Mouse (Mus musculus): ENCODE results near the gene Usp11. TPM values are rescaled to one million over a fixed set of nuclear protein-coding genes. Genes with fewer than 3 reads are reported as not detected.

The Usp11 gene
- 100 to 1,000 TPM; 114 to 122 TPM for total RNA-seq (2021)
- long read RNA-seq, experiment 1, transcript Usp11-201 (21 exons, 3,467 nt): major isoform, 114 of 134 reads
- long read RNA-seq, experiment 1, partial matches to known transcripts: 11 of 134 reads
- long read RNA-seq, experiment 1, other reads (novel, unspliced or antisense): 9 of 134 reads
- long read RNA-seq, experiment 2, transcript Usp11-201 (21 exons, 3,467 nt): major isoform, 165 of 217 reads
- long read RNA-seq, experiment 2, partial matches to known transcripts: 18 of 217 reads
- long read RNA-seq, experiment 2, other reads (novel, unspliced or antisense): 34 of 217 reads

GRCm38 (mm10) chrX:20703741-20704290 lies at the start of gene Usp11:
Usp11 (plus strand) TSS chrX:20703906.
- peak; percentile 39 to 46 for DNase-seq (ENCODE audit: low spot score in 2 of 2)
- H3K4me3 ChIP-seq: peak within 1 kb of the TSS; percentile 69
- peak within 1 kb of the TSS; percentile 91 for H3K27ac ChIP-seq
- TF ChIP-seq CTCF (conservative IDR thresholded peaks at IDR 0.05): no peak

DNA sequence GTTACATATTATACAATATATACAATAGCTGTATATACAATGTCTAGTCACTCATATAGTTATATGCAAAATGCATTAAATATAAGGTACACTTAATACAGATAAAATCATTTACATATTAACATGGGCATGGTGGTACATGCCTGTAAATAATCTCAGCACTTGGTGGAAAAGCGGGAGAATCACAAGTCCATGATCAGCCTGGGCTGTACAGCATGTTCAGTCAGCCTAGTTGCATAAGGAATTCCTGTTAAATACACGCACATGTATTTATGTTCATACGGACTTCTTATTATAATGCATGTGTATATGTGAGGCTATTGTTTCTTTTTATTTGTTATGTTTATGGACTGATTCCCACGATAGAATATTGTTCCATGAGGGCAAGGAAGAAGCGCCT lies 46.1 kb upstream of the Usp11 start:
- Histone ChIP-seq H3K27ac (no peak overlapping the region; the same call in 1 of the 2 replicates), H3K4me3 (peak overlapping the region; percentile 64)
- DNase-seq (ENCODE audit: low spot score in 2 of 2): no peak
- no peak for TF ChIP-seq CTCF (conservative IDR thresholded peaks at IDR 0.05)

DNA sequence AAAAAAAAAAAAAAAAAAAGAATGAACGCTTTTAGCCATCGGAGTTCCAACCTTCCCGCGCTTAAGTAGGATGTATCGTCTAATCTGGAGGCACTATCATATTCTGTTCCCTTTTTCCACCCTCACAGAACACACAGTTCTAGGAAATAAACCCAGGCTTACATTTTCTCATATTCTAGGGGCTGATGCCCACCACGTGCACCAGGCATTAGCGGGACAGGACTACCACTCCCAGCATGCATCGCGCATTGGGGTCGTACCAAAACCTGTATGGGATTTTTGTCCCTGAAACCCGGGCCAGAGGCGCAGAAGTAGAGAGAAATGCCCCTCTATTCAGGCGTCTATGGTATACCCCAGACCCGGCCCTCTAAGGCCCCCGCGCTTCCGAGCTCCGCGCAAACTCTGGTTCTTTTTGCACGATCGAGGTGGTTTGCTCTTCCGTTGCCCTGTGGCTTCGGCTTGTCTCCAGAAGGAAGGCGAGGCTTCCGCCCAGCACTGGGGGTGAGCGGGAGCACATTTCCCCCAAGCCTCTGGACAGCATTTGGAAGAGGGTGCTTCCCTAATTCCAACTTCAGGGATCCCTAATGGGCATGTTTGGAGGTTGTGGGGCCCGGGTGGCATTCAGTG lies 45.6 kb upstream of the Usp11 start, which contains the start of gene Uba1:
Gene Uba1 (plus strand): TSS at position 301 of the 627 bp plus-strand sequence.
- TF ChIP-seq CTCF (conservative IDR thresholded peaks at IDR 0.05): no peak
- Histone ChIP-seq H3K27ac (peak within 1 kb of the TSS; percentile 72; the same call in 1 of the 2 replicates), H3K4me3 (peak within 1 kb of the TSS; percentile 64)
- peak; percentile 78 to 87 for DNase-seq (ENCODE audit: low spot score in 2 of 2)

- Histone ChIP-seq H3K4me3 (peak overlapping the region; percentile 64), H3K27ac (no peak overlapping the region)
- no peak for TF ChIP-seq CTCF (conservative IDR thresholded peaks at IDR 0.05)
- no peak for DNase-seq (ENCODE audit: low spot score in 2 of 2)
Measured at GRCm38 (mm10) chrX:20658891-20659406, 44.8 kb upstream of the Usp11 start.

- no peak for TF ChIP-seq CTCF (conservative IDR thresholded peaks at IDR 0.05)
- H3K27ac ChIP-seq: no peak overlapping the region
- no peak for DNase-seq (ENCODE audit: low spot score in 2 of 2)
- no peak overlapping the region for H3K4me3 ChIP-seq
Measured at GRCm38 (mm10) chrX:20662317-20662715, 41.4 kb upstream of the Usp11 start.

GRCm38 (mm10) chrX:20662716-20663443 lies 40.8 kb upstream of the Usp11 start:
- H3K4me3 ChIP-seq: peak overlapping the region; percentile 75
- H3K27ac ChIP-seq: peak overlapping the region; percentile 94
- DNase-seq (ENCODE audit: low spot score in 2 of 2): peak; percentile 80 to 87
- peak; percentile 80 for TF ChIP-seq CTCF (conservative IDR thresholded peaks at IDR 0.05)

DNA sequence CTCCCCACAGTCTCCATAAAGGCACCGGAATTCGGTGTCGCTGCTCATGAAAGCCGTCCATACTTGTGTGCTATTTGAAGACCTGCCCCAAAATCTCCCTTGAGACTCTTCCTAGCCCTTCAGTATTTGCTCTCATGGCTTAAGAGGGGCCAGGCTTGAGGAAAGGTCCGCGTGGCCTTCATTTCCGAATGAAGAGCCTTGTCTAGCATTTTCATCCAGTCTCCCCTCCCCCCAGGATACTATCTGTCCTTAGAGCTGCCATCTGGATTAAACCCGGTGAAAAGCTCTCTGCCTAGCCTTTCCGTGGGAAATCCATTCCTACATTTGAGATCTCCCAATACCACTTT lies 40.3 kb upstream of the Usp11 start:
- Histone ChIP-seq H3K27ac (peak overlapping the region; percentile 94), H3K4me3 (peak overlapping the region; percentile 75)
- DNase-seq (ENCODE audit: low spot score in 2 of 2): peak in 1 of 2 experiments; percentile 12
- no peak for TF ChIP-seq CTCF (conservative IDR thresholded peaks at IDR 0.05)

DNA sequence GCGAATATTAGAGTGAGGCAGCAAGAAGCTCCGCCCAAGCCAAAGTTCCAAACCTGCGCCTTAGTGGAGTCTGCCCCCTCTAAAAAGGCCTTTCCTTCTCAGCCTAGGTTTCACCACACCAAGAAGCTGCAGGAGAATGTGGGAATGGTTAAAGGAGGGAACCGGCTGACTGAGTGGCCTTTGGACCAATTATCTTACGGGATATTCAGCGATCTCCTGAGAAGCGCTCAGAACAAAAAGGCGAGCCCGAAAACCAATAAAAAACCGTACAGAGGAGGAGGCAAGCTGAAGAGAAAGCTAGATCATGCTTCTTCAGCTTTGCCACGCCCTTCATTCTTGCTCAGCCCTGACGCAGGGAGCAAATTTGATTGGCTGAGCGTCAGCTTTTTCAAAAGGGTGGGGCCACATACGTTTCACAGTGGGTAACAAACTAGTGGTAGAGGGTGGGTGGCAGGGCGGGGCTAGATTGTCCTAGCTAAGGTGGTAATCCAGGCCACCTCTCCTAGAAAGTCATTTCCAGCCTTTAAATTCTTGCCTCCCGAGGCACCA lies 16.1 kb upstream of the Usp11 start, which contains the start of gene Cdk16:
Gene Cdk16 (plus strand): TSS at position 436 of the 549 bp plus-strand sequence.
- Histone ChIP-seq H3K4me3 (peak within 1 kb of the TSS; percentile 71), H3K27ac (peak within 1 kb of the TSS; percentile 95)
- no peak for TF ChIP-seq CTCF (conservative IDR thresholded peaks at IDR 0.05)
- peak; percentile 78 to 92 for DNase-seq (ENCODE audit: low spot score in 2 of 2)

- DNase-seq (ENCODE audit: low spot score in 2 of 2): peak; percentile 79 to 80
- H3K4me3 ChIP-seq: peak overlapping the region; percentile 71
- peak overlapping the region; percentile 95 for H3K27ac ChIP-seq
- TF ChIP-seq CTCF (conservative IDR thresholded peaks at IDR 0.05): no peak
Measured at GRCm38 (mm10) chrX:20688068-20688547, 15.6 kb upstream of the Usp11 start.

GRCm38 (mm10) chrX:20688615-20689014 lies 15.1 kb upstream of the Usp11 start:
- H3K27ac ChIP-seq: peak overlapping the region; percentile 95
- TF ChIP-seq CTCF (conservative IDR thresholded peaks at IDR 0.05): peak; percentile 58
- DNase-seq (ENCODE audit: low spot score in 2 of 2): peak; percentile 29 to 32

DNA sequence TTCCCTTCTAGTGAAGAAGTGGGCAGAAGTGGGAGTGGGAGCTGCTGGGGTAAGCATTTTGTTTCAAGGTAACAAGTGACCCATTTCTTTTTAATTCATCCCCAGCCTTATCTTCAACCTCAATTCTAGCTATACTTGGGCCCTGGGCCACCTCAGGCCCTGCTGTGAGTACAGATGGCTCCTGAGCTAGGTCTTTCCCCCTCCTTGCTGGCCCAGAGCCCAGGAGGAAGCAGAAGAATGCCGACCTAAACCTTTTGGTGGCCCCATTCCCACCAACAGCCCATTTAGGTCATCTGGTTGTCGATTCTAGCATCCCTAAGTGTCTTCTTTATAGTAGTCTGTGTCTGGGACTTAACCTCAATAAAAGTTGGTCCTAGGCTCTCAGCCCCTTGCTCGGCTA lies 12.1 kb upstream of the Usp11 start:
- no peak for TF ChIP-seq CTCF (conservative IDR thresholded peaks at IDR 0.05)
- Histone ChIP-seq H3K27ac (no peak overlapping the region), H3K4me3 (no peak overlapping the region)
- DNase-seq (ENCODE audit: low spot score in 2 of 2): no peak

More at GRCm38 (mm10) chrX:20688615-20689014, 15.1 kb upstream of the Usp11 start:
- peak overlapping the region; percentile 71 for H3K4me3 ChIP-seq

GRCm38 (mm10) chrX:20692616-20693015 lies 11.1 kb upstream of the Usp11 start:
- DNase-seq (ENCODE audit: low spot score in 2 of 2): no peak
- no peak for TF ChIP-seq CTCF (conservative IDR thresholded peaks at IDR 0.05)
- Histone ChIP-seq H3K4me3 (no peak overlapping the region), H3K27ac (no peak overlapping the region)
